Mouse (Mus musculus) MEL (cell line): Measurements from ENCODE around the gene Ifna11. TPM values are rescaled to one million over a fixed set of nuclear protein-coding genes. Genes with fewer than 3 reads are reported as not detected.

Source experiments
- DNase-seq: peaks from one replicate; pipeline ENCODE4 v3.0.0; 2011; ENCODE audit warnings: low read depth, low spot score
- H3K27ac ChIP-seq: 2 replicates; pipeline ENCODE4 v1.5.1; 2012; ENCODE audit warnings: low read depth, mild to moderate bottlenecking, control low read depth, low read length, moderate library complexity; ENCODE audit not compliant: control insufficient read depth
- H3K27me3 ChIP-seq, 2 experiments: fragments of 150-350 bp in 1 of 2; sonication (generic) in 1 of 2; 2 replicates each; pipeline ENCODE4 v1.6.1; 2012; ENCODE audit warnings: low read length in 2 of 2, mild to moderate bottlenecking in 2 of 2, improper control_type of control experiment in 1 of 2, moderate library complexity in 1 of 2; ENCODE audit not compliant: insufficient read depth in 2 of 2, control insufficient read depth in 1 of 2
- H3K36me3 ChIP-seq, 2 experiments: 2 replicates each; pipeline ENCODE4 v1.6.1; 2012 to 2014; ENCODE audit warnings: low read length in 2 of 2, improper control_type of control experiment in 1 of 2, inconsistent platforms in 1 of 2, mild to moderate bottlenecking in 1 of 2; ENCODE audit not compliant: insufficient read depth in 2 of 2, control insufficient read depth in 1 of 2
- H3K4me1 ChIP-seq, 2 experiments: fragments of 150-350 bp in 1 of 2; sonication (generic) in 1 of 2; 2 replicates each; pipeline ENCODE4 v1.6.1; 2012; ENCODE audit warnings: low read length in 2 of 2, improper control_type of control experiment in 1 of 2, mild to moderate bottlenecking in 1 of 2; ENCODE audit not compliant: insufficient read depth in 2 of 2, control insufficient read depth in 1 of 2
- H3K4me3 ChIP-seq, 2 experiments: fragments of 150-350 bp in 1 of 2; sonication (generic) in 1 of 2; 2 replicates each; pipeline ENCODE4 v1.5.1; 2012; ENCODE audit warnings: low read depth in 2 of 2, low read length in 2 of 2, mild to moderate bottlenecking in 2 of 2, moderate library complexity in 2 of 2, control low read depth in 1 of 2, improper control_type of control experiment in 1 of 2; ENCODE audit not compliant: control insufficient read depth in 1 of 2, insufficient read depth in 1 of 2
- H3K79me2 ChIP-seq: 2 replicates; pipeline ENCODE4 v1.6.1; 2012; ENCODE audit warnings: mild to moderate bottlenecking, low read length, moderate library complexity; ENCODE audit not compliant: control insufficient read depth, poor library complexity, insufficient read depth
- H3K9ac ChIP-seq: 2 replicates; pipeline ENCODE4 v1.6.1; 2012; ENCODE audit warnings: low read depth, mild to moderate bottlenecking, control low read depth, low read length, moderate library complexity; ENCODE audit not compliant: control insufficient read depth, poor library complexity, severe bottlenecking
- H3K9me3 ChIP-seq: fragments of 150-350 bp; sonication (generic); replicated peaks from 2 replicates; pipeline ENCODE4 v1.6.1; 2012; ENCODE audit warnings: mild to moderate bottlenecking, low read length, improper control_type of control experiment, moderate library complexity; ENCODE audit not compliant: insufficient read depth
- CHD1 ChIP-seq: IDR thresholded peaks from 2 replicates; pipeline ENCODE4 v1.6.1; 2012; ENCODE audit warnings: low read depth, mild to moderate bottlenecking, inconsistent platforms, low read length, improper control_type of control experiment
- CHD2 ChIP-seq: IDR thresholded peaks from 2 replicates; pipeline ENCODE4 v1.6.1; 2011; ENCODE audit warnings: low read length, improper control_type of control experiment
- CTCF ChIP-seq, 3 experiments: IDR thresholded peaks in 2 of 3; conservative IDR thresholded peaks in 1 of 3; 2 replicates each; pipeline ENCODE4 v1.5.1; 2011 to 2012; ENCODE audit warnings: low read length in 3 of 3, low read depth in 2 of 3, mild to moderate bottlenecking in 2 of 3, improper control_type of control experiment in 1 of 3, inconsistent platforms in 1 of 3, mixed read lengths in 1 of 3, moderate library complexity in 1 of 3; ENCODE audit not compliant: control insufficient read depth in 1 of 3, insufficient read depth in 1 of 3, poor library complexity in 1 of 3, severe bottlenecking in 1 of 3
- E2F4 ChIP-seq: IDR thresholded peaks from 2 replicates; pipeline ENCODE4 v1.6.1; 2011; ENCODE audit warnings: low read depth, low read length, improper control_type of control experiment, borderline replicate concordance
- EP300 ChIP-seq, 2 experiments: IDR thresholded peaks; 2 replicates each; pipeline ENCODE4 v1.6.1; 2011; ENCODE audit warnings: improper control_type of control experiment in 2 of 2, low read length in 2 of 2, low read depth in 1 of 2, mild to moderate bottlenecking in 1 of 2
- ETS1 ChIP-seq: IDR thresholded peaks from 2 replicates; pipeline ENCODE4 v1.6.1; 2012; ENCODE audit warnings: low read depth, mild to moderate bottlenecking, inconsistent platforms, low read length, improper control_type of control experiment, moderate library complexity
- GABPA ChIP-seq: IDR thresholded peaks from 2 replicates; pipeline ENCODE4 v1.6.1; 2012; ENCODE audit warnings: low read depth, mild to moderate bottlenecking, inconsistent platforms, low read length, improper control_type of control experiment, moderate library complexity
- GATA1 ChIP-seq: IDR thresholded peaks from 2 replicates; pipeline ENCODE4 v1.6.1; 2011; ENCODE audit warnings: low read depth, low read length, improper control_type of control experiment
- JUND ChIP-seq: IDR thresholded peaks from 2 replicates; pipeline ENCODE4 v1.6.1; 2011; ENCODE audit warnings: low read depth, mild to moderate bottlenecking, improper control_type of control experiment, low read length
- KAT2A ChIP-seq: conservative IDR thresholded peaks from 2 replicates; pipeline ENCODE4 v1.6.1; 2012; ENCODE audit warnings: low read depth, low read length, improper control_type of control experiment, inconsistent platforms
- MAX ChIP-seq: IDR thresholded peaks from 2 replicates; pipeline ENCODE4 v1.6.1; 2011; ENCODE audit warnings: low read length, improper control_type of control experiment
- MEF2A ChIP-seq: IDR thresholded peaks from 2 replicates; pipeline ENCODE4 v1.6.1; 2014; ENCODE audit warnings: low read depth, mild to moderate bottlenecking, inconsistent platforms, low read length, improper control_type of control experiment; ENCODE audit not compliant: poor library complexity, insufficient replicate concordance, severe bottlenecking; ENCODE audit errors: extremely low read depth
- MXI1 ChIP-seq: IDR thresholded peaks from 2 replicates; pipeline ENCODE4 v1.6.1; 2011; ENCODE audit warnings: mild to moderate bottlenecking, low read depth, low read length, improper control_type of control experiment
- NRF1 ChIP-seq: IDR thresholded peaks from 2 replicates; pipeline ENCODE4 v1.6.1; 2014; ENCODE audit warnings: low read depth, mild to moderate bottlenecking, inconsistent platforms, low read length, improper control_type of control experiment, moderate library complexity; ENCODE audit not compliant: poor library complexity, insufficient read depth, severe bottlenecking
- POLR2AphosphoS2 ChIP-seq: IDR thresholded peaks from 2 replicates; pipeline ENCODE4 v1.6.1; 2011; ENCODE audit warnings: low read length, improper control_type of control experiment
- POLR2AphosphoS5 ChIP-seq: IDR thresholded peaks from 2 replicates; pipeline ENCODE4 v1.6.1; 2012; ENCODE audit warnings: low read depth, borderline replicate concordance, mild to moderate bottlenecking, inconsistent platforms, low read length, moderate library complexity, mixed read lengths
- RAD21 ChIP-seq: IDR thresholded peaks from 2 replicates; pipeline ENCODE4 v1.6.1; 2011; ENCODE audit warnings: mild to moderate bottlenecking, low read depth, low read length, improper control_type of control experiment
- RCOR1 ChIP-seq: IDR thresholded peaks from 2 replicates; pipeline ENCODE4 v1.6.1; 2012; ENCODE audit warnings: low read depth, mild to moderate bottlenecking, inconsistent platforms, low read length, improper control_type of control experiment
- SIN3A ChIP-seq: IDR thresholded peaks from 2 replicates; pipeline ENCODE4 v1.6.1; 2012; ENCODE audit warnings: low read length, improper control_type of control experiment, inconsistent platforms
- SMC3 ChIP-seq: IDR thresholded peaks from 2 replicates; pipeline ENCODE4 v1.6.1; 2011; ENCODE audit warnings: low read depth, low read length, improper control_type of control experiment
- TBP ChIP-seq: IDR thresholded peaks from 2 replicates; pipeline ENCODE4 v1.8.0; 2011; ENCODE audit warnings: low read depth, low read length, improper control_type of control experiment
- TCF12 ChIP-seq: IDR thresholded peaks from 2 replicates; pipeline ENCODE4 v1.6.1; 2014; ENCODE audit warnings: low read depth, mild to moderate bottlenecking, inconsistent platforms, low read length, improper control_type of control experiment, moderate library complexity
- ZC3H11A ChIP-seq: IDR thresholded peaks from 2 replicates; pipeline ENCODE4 v1.6.1; 2012; ENCODE audit warnings: low read depth, mild to moderate bottlenecking, inconsistent platforms, low read length, improper control_type of control experiment
- ZKSCAN1 ChIP-seq: IDR thresholded peaks from 2 replicates; pipeline ENCODE4 v1.6.1; 2012; ENCODE audit warnings: low read depth, mild to moderate bottlenecking, inconsistent platforms, low read length, improper control_type of control experiment, moderate library complexity
- ZMIZ1 ChIP-seq: IDR thresholded peaks from 2 replicates; pipeline ENCODE4 v1.6.1; 2012; ENCODE audit warnings: low read depth, mild to moderate bottlenecking, inconsistent platforms, low read length, improper control_type of control experiment, moderate library complexity
- polyA plus RNA-seq, 2 experiments: library from polyadenylated mRNA; stranded (reverse) in 1 of 2; unstranded in 1 of 2; fragments of >175 nt in 1 of 2; fragments of >200 nt in 1 of 2; gene quantifications; 2 replicates each; pipeline versions ENCODE4 v1.2.1 to v1.2.4; 2012; ENCODE audit warnings: low replicate concordance in 2 of 2, low read depth in 1 of 2; ENCODE audit not compliant: insufficient read length in 2 of 2, insufficient read depth in 1 of 2, missing spikeins in 1 of 2
- total RNA-seq: library from RNA; depleted of rRNA; stranded (reverse); fragments of 300-350 nt; gene quantifications from 2 replicates; pipeline ENCODE4 v1.2.3, GENCODE M21; 2012

Ifna11 gene
- total and polyA plus RNA-seq, 3 experiments = not detected

GRCm38 (mm10) chr4:88864599-88864998, 44.8 kb downstream of the Ifna11 start (continued):
- no peak for TF ChIP-seq NRF1
- TF ChIP-seq ZKSCAN1 = no peak
- TF ChIP-seq MEF2A = no peak
- TF ChIP-seq EP300 (IDR thresholded peaks at IDR 0.05; ENCODE audit: low read depth in 1 of 2, low read length in 2 of 2) = peak; percentile 96
- TF ChIP-seq MXI1 = no peak; the same call in 1 of the 2 replicates
- TF ChIP-seq SIN3A = peak; percentile 72
- no peak for TF ChIP-seq KAT2A

- peak overlapping the region; percentile 79 for H3K27ac ChIP-seq
- H3K79me2 ChIP-seq = no peaks in the 10 kb centered on the region
- no peak; the same call in 1 of the 2 replicates for TF ChIP-seq CHD1
- TF ChIP-seq POLR2AphosphoS5 = no peak
- no peak for TF ChIP-seq KAT2A
- TF ChIP-seq SIN3A = peak; percentile 9; the same call in 1 of the 2 replicates
- 0 out of 2 replicates have a peak, but pooled peaks have one; percentile 21 for TF ChIP-seq RCOR1
- TF ChIP-seq MAX = peak; percentile 29; the same call in 1 of the 2 replicates
- peak; percentile 20; the same call in 1 of the 2 replicates for TF ChIP-seq ETS1
- TF ChIP-seq RAD21 = no peak
- peak in 1 of 2 experiments; percentile 37; a peak in 2 of 4 replicates for TF ChIP-seq EP300 (IDR thresholded peaks at IDR 0.05; ENCODE audit: low read depth in 1 of 2, low read length in 2 of 2)
- peak overlapping the region; percentile 35 to 48 for H3K4me3 ChIP-seq
- peaks cover 0 to 15% of the 10 kb centered on the region in 2 experiments; a peak in 2 of 4 replicates for H3K36me3 ChIP-seq
- peaks cover 13 to 14% of the 10 kb centered on the region in 2 experiments for H3K4me1 ChIP-seq
- peak; percentile 68 for DNase-seq
- peaks cover 0 to 6% of the 10 kb centered on the region in 2 experiments; a peak in 2 of 4 replicates for H3K27me3 ChIP-seq
- H3K9me3 ChIP-seq = no peaks in the 10 kb centered on the region
- peak overlapping the region; percentile 54 for H3K9ac ChIP-seq
Observed at GRCm38 (mm10) chr4:88865011-88865569, 45.3 kb downstream of the Ifna11 start.

GRCm38 (mm10) chr4:88867366-88867925, 47.7 kb downstream of the Ifna11 start:
- Histone ChIP-seq H3K27ac (no peak overlapping the region), H3K4me1 (peaks cover 13 to 14% of the 10 kb centered on the region in 2 experiments), H3K9me3 (no peaks in the 10 kb centered on the region), H3K36me3 (peaks cover 0 to 15% of the 10 kb centered on the region in 2 experiments; a peak in 2 of 4 replicates), H3K27me3 (no peaks in the 10 kb centered on the region), H3K9ac (peak overlapping the region; percentile 80), H3K4me3 (peak overlapping the region; percentile 93 to 100), H3K79me2 (no peaks in the 10 kb centered on the region)
- peak; percentile 90 for DNase-seq
- TF ChIP-seq POLR2AphosphoS2 (no peak), EP300 (IDR thresholded peaks at IDR 0.05; ENCODE audit: low read depth in 1 of 2, low read length in 2 of 2) (peak in 1 of 2 experiments; percentile 21; a peak in 2 of 4 replicates), CHD2 (no peak), SMC3 (peak; percentile 82), GATA1 (no peak), TBP (no peak), RCOR1 (no peak), ZC3H11A (peak; percentile 67), MEF2A (no peak), CTCF (IDR thresholded peaks at IDR 0.05 in 2 of 3, conservative IDR thresholded peaks at IDR 0.05 in 1 of 3; ENCODE audit: control insufficient read depth in 1 of 3, insufficient read depth in 1 of 3, low read depth in 2 of 3, low read length in 3 of 3, poor library complexity in 1 of 3, severe bottlenecking in 1 of 3) (peak; percentile 90 to 94 (median 91)), MXI1 (no peak; the same call in 1 of the 2 replicates), ZMIZ1 (no peak), TCF12 (no peak; the same call in 1 of the 2 replicates), JUND (no peak), SIN3A (peak; percentile 76), ETS1 (0 out of 2 replicates have a peak, but pooled peaks have one; percentile 46), GABPA (no peak), E2F4 (no peak)
